Mouse (Mus musculus) left cerebral cortex, adult 9 months (tissue): Measurements from ENCODE around the gene Higd1b.

Experiments
- DNase-seq, 2 experiments: peaks; one replicate each; pipeline ENCODE4 v3.0.0; 2022; ENCODE audit warnings: low spot score in 2 of 2

Gene Higd1b

DNA sequence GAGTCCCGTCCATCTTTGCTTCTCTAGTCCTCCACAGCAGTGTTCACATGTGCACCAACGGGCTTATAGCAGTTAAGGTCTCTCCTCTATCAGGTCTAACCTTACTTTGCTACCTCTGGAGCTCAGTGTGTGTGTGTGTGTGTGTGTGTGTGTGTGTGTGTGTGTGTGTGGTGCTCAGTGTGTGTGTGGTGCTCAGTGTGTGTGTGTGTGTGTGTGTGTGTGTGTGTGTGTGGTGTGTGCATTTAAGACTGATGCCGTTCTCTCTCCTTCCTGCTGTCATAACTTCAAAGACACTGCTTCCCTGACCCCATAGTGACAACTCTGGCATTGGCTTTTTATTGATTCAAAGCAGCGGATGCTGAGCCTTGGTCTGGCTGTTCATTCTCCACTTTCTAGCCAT, at the start of gene Higd1b:
Gene Higd1b (plus strand): TSS at position 301 of the 400 bp plus-strand sequence.
- DNase-seq = no peak

DNA sequence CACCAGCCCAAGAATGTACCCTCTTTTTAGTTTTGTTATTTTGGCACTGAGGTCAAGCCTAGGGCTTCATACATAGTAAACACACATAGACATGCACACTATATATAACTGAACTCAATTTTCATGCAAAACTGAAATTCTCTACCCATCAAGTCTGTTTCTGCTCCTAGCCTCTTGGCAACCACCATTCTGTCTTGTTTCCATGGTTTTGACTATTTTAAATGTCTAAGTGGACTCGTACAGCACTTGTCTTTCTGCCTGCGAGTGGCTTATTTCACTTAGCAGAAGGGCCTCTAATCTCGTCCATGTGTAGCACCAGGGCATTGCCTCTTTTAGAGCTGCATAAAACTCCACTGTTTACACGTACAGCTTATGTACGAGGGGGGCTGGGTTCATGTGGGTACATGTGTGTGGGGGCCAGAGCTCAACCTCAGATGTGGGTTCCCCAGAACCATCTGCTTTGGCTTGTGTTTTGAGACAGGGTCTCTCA, 47.9 kb upstream of the Higd1b start:
- no peak for DNase-seq

GRCm38 (mm10) chr11:102791682-102792445, 43.8 kb upstream of the Higd1b start:
- no peak for DNase-seq

DNA sequence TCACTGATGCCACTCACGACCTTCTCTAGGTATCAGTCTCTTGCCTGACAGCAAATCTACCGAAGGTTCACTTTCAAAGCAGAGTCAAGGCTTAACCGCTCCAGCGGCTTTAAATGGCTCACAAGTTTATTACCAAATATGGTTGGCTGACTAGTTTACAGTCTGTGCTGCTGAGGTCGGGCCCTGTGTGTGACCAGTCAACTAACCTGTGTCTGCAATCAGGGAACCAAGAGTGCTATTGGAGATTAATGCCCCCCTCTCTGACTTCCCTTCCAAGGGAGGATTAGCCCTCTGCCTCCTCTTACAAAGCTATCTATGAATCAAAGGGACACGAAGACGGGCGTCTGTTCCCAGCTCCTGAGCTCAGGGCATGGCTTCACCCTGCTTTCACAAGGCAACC, 41.5 kb upstream of the Higd1b start:
- DNase-seq = no peak

- DNase-seq = no peak
Measured at GRCm38 (mm10) chr11:102803453-102803852, 32.2 kb upstream of the Higd1b start.

- no peak for DNase-seq
Measured at GRCm38 (mm10) chr11:102808246-102808645, 27.4 kb upstream of the Higd1b start.

- no peak for DNase-seq
Measured at GRCm38 (mm10) chr11:102810721-102811485, 24.7 kb upstream of the Higd1b start.

- DNase-seq = no peak
Measured at GRCm38 (mm10) chr11:102814881-102815280, 20.8 kb upstream of the Higd1b start.

- DNase-seq = no peak
Measured at GRCm38 (mm10) chr11:102818121-102819020, 17.3 kb upstream of the Higd1b start.

- no peak for DNase-seq
Measured at GRCm38 (mm10) chr11:102819021-102819782, 16.4 kb upstream of the Higd1b start, which contains the start of gene Gjc1. TSS of gene Gjc1 (minus strand) at chr11:102819700.

DNA sequence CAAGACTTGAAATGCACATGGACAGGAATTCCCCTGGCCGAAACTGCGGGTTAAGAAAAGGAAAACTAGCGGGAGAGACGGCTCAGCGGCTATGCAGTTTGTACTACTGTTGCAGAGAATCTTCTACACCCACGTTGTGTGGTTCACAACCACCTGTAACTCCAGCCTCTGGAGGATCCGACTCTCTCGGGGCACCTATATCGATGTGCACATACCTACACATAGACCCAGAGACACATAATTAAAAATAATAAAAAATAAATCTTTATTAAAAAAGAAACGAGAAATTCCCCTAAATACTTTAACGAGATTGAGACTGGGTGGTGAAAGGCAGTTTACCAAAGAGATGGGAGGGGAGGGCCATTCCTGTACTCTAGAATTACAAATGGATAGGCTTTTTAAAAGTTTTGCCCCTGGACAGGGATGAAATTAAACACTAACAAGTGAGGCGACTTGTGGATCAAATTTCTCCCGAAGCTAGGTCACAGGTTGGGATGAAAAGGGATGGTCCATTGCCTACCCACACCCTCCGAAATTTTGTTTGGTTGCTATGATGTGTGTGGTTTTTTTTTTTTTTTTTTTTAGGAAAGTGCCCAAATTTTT, 15.8 kb upstream of the Higd1b start:
- DNase-seq = peak in 1 of 2 experiments; percentile 16

DNA sequence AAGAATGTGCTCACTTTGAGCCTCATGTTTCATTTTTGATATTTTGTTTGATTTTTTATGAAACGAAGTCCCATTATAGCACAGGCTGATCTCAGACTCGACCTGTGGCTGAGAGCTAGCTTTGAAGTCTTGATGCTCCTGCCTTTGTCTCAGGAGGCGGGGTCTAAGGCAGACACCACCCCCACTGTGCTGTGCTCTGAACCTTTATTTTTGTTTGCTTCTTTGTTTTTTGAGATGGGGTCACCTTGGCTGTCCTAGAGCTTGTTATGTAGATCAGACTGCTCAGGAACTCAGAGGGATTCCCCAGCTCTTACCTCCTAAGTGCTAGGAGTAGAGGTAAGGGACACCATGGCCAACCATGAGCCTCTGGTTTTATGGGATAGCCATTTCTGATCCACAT, 15.2 kb upstream of the Higd1b start:
- DNase-seq = no peak

DNA sequence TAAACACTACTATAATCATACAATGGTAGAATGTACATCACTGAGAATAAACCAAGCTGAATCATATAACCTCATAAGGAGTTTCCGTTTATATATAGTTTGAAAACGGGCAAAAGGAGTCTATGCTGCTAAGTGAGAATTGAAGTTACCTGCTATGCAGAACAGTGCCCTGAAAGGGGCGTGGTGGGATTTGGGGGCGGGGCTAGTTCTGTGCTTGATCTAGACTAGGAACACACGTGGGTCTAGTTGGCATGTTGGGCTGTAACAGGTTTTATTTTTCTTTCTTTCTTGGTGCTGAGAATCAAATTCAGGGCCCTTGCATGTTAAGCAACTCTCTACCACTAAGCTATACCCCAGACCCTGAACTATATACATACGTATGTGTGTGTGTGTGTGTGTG, 14.4 kb upstream of the Higd1b start:
- DNase-seq = no peak

GRCm38 (mm10) chr11:102826476-102826875, 9.2 kb upstream of the Higd1b start:
- DNase-seq = no peak

GRCm38 (mm10) chr11:102827097-102827496, 8.6 kb upstream of the Higd1b start:
- no peak for DNase-seq

GRCm38 (mm10) chr11:102830276-102830675, 5.4 kb upstream of the Higd1b start:
- DNase-seq = no peak

DNA sequence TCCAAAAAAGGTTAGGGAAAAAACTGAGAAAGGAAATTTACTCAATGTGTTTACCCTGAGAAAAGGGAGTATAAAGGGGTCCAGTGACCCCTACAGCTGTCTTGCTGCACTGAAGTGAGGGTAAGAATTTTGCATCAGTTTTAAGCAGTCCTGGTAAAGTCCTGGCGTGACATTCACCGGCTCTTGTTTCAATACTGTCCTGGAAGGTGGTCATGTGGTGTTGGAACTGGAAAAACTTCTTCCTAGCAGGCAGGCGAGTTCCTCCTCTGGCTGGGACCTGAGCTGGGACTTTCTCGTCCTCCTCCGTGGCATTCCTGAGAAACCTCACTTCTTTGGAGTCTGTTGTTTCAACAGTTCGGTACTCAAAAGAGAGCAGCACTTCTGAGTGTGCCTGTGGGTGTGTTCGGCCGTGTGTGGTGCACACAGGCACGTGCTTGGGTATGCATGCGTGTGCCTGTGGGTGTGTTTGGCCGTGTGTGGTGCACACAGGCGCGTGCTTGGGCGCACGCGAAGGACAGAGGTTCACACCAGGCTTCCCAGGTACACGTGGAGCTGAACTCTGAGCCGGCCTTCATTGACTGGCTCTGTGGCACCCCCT, 2.9 kb upstream of the Higd1b start:
- no peak for DNase-seq

DNA sequence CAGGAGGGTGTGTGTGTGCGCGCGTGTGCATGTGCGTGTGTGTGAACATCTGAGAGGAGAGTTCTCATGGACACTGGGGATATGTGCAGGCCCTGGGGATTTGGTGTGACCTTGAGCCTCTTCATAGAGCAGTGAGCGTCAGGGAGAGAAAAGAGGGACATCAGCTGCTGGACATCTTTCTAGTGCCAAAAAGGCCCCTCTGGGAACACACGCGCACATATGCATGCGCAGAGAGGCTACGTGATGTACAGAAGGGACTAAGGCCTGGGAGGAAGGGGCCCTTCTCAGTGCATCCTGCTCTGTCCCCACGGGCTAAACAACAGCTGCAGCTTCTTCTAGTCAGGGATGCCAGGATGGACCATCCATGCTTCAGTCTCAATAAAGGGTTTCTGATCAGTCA, 1.4 kb upstream of the Higd1b start:
- DNase-seq = no peak

GRCm38 (mm10) chr11:102836146-102836545, 497 bp downstream of the Higd1b start:
- no peak for DNase-seq

GRCm38 (mm10) chr11:102837385-102837784, 1.7 kb downstream of the Higd1b start:
- DNase-seq = no peak
